Mouse (Mus musculus): Measurements from ENCODE around the gene Sirt6.

Gene Sirt6

GRCm38 (mm10) chr10:81593223-81593622, 34.4 kb downstream of the Sirt6 start:
- DNase-seq (ENCODE audit: low spot score), result no peak

- DNase-seq (ENCODE audit: low spot score), result no peak
Measured at GRCm38 (mm10) chr10:81592631-81593030, 35.0 kb downstream of the Sirt6 start.

GRCm38 (mm10) chr10:81591846-81592245, 35.8 kb downstream of the Sirt6 start:
- DNase-seq (ENCODE audit: low spot score), result peak; percentile 70

- DNase-seq (ENCODE audit: low spot score), result no peak
Measured at GRCm38 (mm10) chr10:81588739-81589138, 38.9 kb downstream of the Sirt6 start.

DNA sequence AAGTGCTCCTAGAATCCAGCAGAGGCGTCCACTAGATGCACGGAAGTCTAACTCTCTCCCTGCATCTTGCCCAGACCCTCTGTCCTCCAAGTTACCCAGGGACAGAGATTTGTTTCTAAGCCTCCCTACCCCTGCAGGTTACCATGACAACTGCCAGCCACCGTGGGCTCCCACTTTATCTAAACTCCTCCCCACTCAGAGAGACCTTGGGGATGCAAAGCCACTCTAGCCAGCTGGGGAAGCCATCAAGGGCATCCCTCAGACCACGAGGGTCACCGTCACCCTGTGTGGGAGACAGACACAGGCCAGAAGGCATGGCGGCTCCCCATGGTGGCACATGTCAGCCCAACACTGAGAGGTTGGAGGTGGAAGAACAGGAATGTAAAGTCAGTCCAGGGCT, 44.2 kb downstream of the Sirt6 start:
- no peak for DNase-seq (ENCODE audit: low spot score)

GRCm38 (mm10) chr10:81580441-81581070, 47.0 kb downstream of the Sirt6 start:
- no peak for DNase-seq (ENCODE audit: low spot score)

DNA sequence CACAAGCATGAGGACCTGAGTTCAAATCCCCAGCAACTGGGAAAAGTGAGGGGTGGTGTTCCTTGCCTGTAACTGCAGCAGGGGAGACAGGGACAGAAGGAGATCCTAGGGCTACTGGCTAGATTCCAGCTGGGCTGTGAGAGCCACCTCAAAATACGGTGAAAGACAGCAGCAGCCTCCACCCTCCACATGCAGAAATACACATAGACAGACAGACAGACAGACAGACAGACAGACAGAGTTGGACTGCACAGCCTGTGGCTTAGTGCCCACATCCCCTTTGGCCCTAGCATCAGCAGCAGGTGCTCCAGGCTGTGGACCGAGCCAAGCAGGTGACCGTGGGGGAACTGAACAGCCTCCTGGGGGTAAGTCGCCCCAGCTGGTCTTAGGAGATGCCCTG, 47.6 kb downstream of the Sirt6 start:
- DNase-seq (ENCODE audit: low spot score), result no peak

DNA sequence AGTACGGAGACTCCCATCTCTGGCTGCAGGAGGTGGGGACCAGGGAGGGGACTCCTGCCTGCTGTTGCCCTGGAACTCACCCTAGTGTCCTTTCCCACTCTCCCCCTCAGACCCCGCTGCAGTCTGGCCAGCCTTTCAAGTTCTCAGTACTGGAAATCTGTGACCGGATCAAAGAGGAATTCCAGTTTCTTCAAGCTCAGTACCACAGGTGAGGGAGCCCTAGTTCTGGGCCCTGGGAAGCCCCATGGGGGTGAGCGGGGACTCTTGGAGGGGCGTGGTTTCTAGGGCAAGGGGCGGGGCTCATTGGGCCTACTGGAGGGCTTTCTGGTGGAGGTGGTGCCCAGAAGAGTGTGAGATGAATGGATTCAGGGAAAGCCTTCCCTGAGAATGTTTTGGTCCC, 51.9 kb downstream of the Sirt6 start:
- DNase-seq (ENCODE audit: low spot score), result no peak

GRCm38 (mm10) chr10:81575208-81575631, 52.4 kb downstream of the Sirt6 start:
- DNase-seq (ENCODE audit: low spot score), result no peak

DNA sequence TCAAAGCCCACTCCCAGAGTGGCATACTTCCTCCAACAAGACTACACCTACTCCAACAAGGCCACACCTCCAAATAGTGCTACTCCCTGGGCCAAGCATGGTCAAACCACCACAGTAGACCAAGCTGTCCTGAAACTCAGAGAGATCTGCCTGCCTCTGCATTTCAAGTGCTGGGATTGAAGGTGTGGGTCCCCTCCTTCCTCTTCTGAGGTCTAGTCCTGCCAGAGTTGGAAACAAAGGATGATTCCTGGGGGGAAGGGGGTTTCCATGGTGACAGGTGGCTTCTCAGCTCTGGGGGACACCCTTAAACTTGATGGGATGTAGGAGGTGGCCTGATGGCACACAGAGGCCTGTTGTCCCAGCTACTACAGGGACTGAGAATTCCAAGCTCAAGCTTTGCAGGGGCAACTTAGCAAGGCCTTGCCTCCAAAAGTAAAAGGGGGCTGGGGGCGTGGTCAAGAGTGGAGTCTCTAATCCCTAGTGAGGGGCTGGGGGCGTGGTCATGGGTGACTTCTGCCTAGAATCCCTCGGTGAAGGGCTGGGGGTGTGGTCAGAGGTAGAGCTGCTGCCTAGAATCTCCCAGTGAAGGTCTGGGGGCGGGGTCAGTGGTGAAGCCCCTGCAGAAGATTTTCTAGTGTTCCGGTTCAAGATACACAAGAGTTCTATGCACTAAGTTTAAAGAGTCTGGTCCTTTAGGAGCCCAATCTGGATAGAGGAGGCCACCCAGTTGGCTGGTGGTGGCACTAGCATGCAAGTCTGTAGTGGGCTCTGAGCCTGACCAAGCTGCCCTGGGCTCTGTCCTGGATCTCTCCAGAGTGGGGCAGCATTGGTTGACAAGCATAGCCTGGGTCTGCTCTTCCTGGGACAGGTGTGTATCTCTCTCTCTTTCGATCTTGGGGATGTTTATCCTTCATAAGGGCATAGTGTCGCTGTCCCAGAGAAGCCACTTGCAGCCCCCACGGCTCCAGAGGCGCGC, 53.2 kb downstream of the Sirt6 start, which contains the start of gene Tle2:
TSS of gene Tle2 (plus strand) at position 481 of the 976 bp plus-strand sequence.
- no peak for DNase-seq (ENCODE audit: low spot score)

GRCm38 (mm10) chr10:81572975-81573374, 54.6 kb downstream of the Sirt6 start:
- peak; percentile 81 for DNase-seq (ENCODE audit: low spot score)

- no peak for DNase-seq (ENCODE audit: low spot score)
Measured at GRCm38 (mm10) chr10:81572133-81572671, 55.4 kb downstream of the Sirt6 start.
